Comparison of ENCODE assay signal across 7 mouse cellular contexts in genomic region chr12:111908997-111909550, GRCm38 (mm10). TPM values are rescaled to one million over a fixed set of nuclear protein-coding genes. Genes with fewer than 3 reads are reported as not detected.
DNase-seq lines count a peak whose midpoint lies in the region; ATAC-seq lines count a peak whose summit lies in the region.

No protein-coding gene starts in this region.

- WGBS in kidney, embryonic 15.5 days = 54% methylated on average over 11 of the region's 11 CpGs
- WGBS in forebrain, embryonic 12.5 days = 73% methylated on average over 11 of the region's 11 CpGs
- WGBS in intestine, embryonic 15.5 days = 56% methylated on average over 11 of the region's 11 CpGs
- WGBS in neural tube, embryonic 12.5 days = 66% methylated on average over 11 of the region's 11 CpGs

- no peaks in the 10 kb centered on the region for H3K9me3 ChIP-seq in kidney, embryonic 15.5 days (replicated peaks)
- no peaks in the 10 kb centered on the region for H3K9me3 ChIP-seq in forebrain, embryonic 12.5 days
- no peaks in the 10 kb centered on the region for H3K9me3 ChIP-seq in intestine, embryonic 15.5 days
- H3K9me3 ChIP-seq in neural tube, embryonic 12.5 days = no peaks in the 10 kb centered on the region

- H3K4me1 ChIP-seq in kidney, embryonic 15.5 days = peaks cover 29% of the 10 kb centered on the region
- H3K4me1 ChIP-seq in forebrain, embryonic 12.5 days = peaks cover 9% of the 10 kb centered on the region; the same call in 1 of the 2 replicates
- H3K4me1 ChIP-seq in intestine, embryonic 15.5 days (replicated peaks) = peaks cover 17% of the 10 kb centered on the region
- peaks cover 12% of the 10 kb centered on the region for H3K4me1 ChIP-seq in neural tube, embryonic 12.5 days

- ATAC-seq in kidney, embryonic 15.5 days (replicated peaks; ENCODE audit: low FRiP score) = no peak
- ATAC-seq in forebrain, embryonic 12.5 days (ENCODE audit: low FRiP score) = no peak
- ATAC-seq in intestine, embryonic 15.5 days = no peak
- ATAC-seq in neural tube, embryonic 12.5 days (ENCODE audit: low FRiP score, low read depth) = no peak

- 0 out of 2 replicates have a peak, but pooled peaks cover 3% of the 10 kb centered on the region for H3K27me3 ChIP-seq in kidney, embryonic 15.5 days
- H3K27me3 ChIP-seq in forebrain, embryonic 12.5 days = peaks cover 46% of the 10 kb centered on the region
- no peaks in the 10 kb centered on the region for H3K27me3 ChIP-seq in intestine, embryonic 15.5 days (replicated peaks)
- H3K27me3 ChIP-seq in neural tube, embryonic 12.5 days (replicated peaks) = peaks cover 36% of the 10 kb centered on the region

- peak overlapping the region; percentile 83 for H3K9ac ChIP-seq in kidney, embryonic 15.5 days
- no peak overlapping the region for H3K9ac ChIP-seq in forebrain, embryonic 12.5 days
- H3K9ac ChIP-seq in intestine, embryonic 15.5 days = peak overlapping the region; percentile 59; the same call in 1 of the 2 replicates
- H3K9ac ChIP-seq in neural tube, embryonic 12.5 days = no peak overlapping the region

- H3K36me3 ChIP-seq in kidney, embryonic 15.5 days = no peaks in the 10 kb centered on the region
- no peaks in the 10 kb centered on the region for H3K36me3 ChIP-seq in forebrain, embryonic 12.5 days (replicated peaks)
- H3K36me3 ChIP-seq in intestine, embryonic 15.5 days = no peaks in the 10 kb centered on the region
- no peaks in the 10 kb centered on the region for H3K36me3 ChIP-seq in neural tube, embryonic 12.5 days

- DNase-seq in kidney, postnatal 25 days = no peak
- no peak for DNase-seq in right cerebral cortex, adult 18-20 months
- DNase-seq in adrenal gland, adult 2 months = no peak

- peak overlapping the region; percentile 88 for H3K4me3 ChIP-seq in kidney, embryonic 15.5 days (replicated peaks)
- no peak overlapping the region for H3K4me3 ChIP-seq in forebrain, embryonic 12.5 days (replicated peaks)
- peak overlapping the region; percentile 92; the same call in 1 of the 2 replicates for H3K4me3 ChIP-seq in intestine, embryonic 15.5 days (replicated peaks)
- H3K4me3 ChIP-seq in neural tube, embryonic 12.5 days = no peak overlapping the region

- peak overlapping the region; percentile 94 for H3K4me2 ChIP-seq in kidney, embryonic 15.5 days
- H3K4me2 ChIP-seq in forebrain, embryonic 12.5 days = 0 out of 2 replicates have a peak overlapping the region, but pooled peaks have one; percentile 98
- peak overlapping the region; percentile 84 for H3K4me2 ChIP-seq in intestine, embryonic 15.5 days (replicated peaks)
- H3K4me2 ChIP-seq in neural tube, embryonic 12.5 days (replicated peaks) = peak overlapping the region; percentile 92

- peak overlapping the region; percentile 13; the same call in 1 of the 2 replicates for H3K27ac ChIP-seq in kidney, embryonic 15.5 days
- no peak overlapping the region for H3K27ac ChIP-seq in forebrain, embryonic 12.5 days
- H3K27ac ChIP-seq in intestine, embryonic 15.5 days = peak overlapping the region; percentile 93
- H3K27ac ChIP-seq in neural tube, embryonic 12.5 days = no peak overlapping the region

RNA-seq across cellular contexts. Expression of gene Ppp1r13b, which starts 1.2 kb away (rescaled TPM):
- polyA plus RNA-seq in kidney, embryonic 15.5 days (2015; fragmentation: Nextera tagmentation; extraction: Ambion mirVana) = 14.5 and 18.5 TPM in 2 replicates
- polyA plus RNA-seq in forebrain, embryonic 12.5 days (2016; fragmentation: Nextera tagmentation; extraction: Ambion mirVana) = 9.5 and 9.9 TPM in 2 replicates
- polyA plus RNA-seq in intestine, embryonic 15.5 days (2015; fragmentation: Nextera tagmentation; extraction: Ambion mirVana) = 19.8 and 21.7 TPM in 2 replicates
- 17.7 and 18.3 TPM in 2 replicates for polyA plus RNA-seq in neural tube, embryonic 12.5 days (2016; fragmentation: Nextera tagmentation; extraction: Ambion mirVana)
- total RNA-seq in adrenal gland, adult 2 months (2021) = 10 to 100 TPM; 13.8 to 15.9 TPM
- 5.9 and 6.6 TPM in 2 replicates for polyA plus RNA-seq in adrenal gland, adult 2 months (2012; rRNA removed)

RNA-seq across cellular contexts. Expression of gene Atp5mpl, which starts 57.7 kb away (rescaled TPM):
- polyA plus RNA-seq in kidney, embryonic 15.5 days (2015; fragmentation: Nextera tagmentation; extraction: Ambion mirVana) = 785 and 879 TPM in 2 replicates
- polyA plus RNA-seq in forebrain, embryonic 12.5 days (2016; fragmentation: Nextera tagmentation; extraction: Ambion mirVana) = 590 and 598 TPM in 2 replicates
- polyA plus RNA-seq in intestine, embryonic 15.5 days (2015; fragmentation: Nextera tagmentation; extraction: Ambion mirVana) = 924 and 941 TPM in 2 replicates
- polyA plus RNA-seq in neural tube, embryonic 12.5 days (2016; fragmentation: Nextera tagmentation; extraction: Ambion mirVana) = 637 and 665 TPM in 2 replicates
- 100 to 1,000 TPM; 274 to 451 TPM for total RNA-seq in adrenal gland, adult 2 months (2021)
- polyA plus RNA-seq in adrenal gland, adult 2 months (2012; rRNA removed) = 3.2 and 6.1 TPM in 2 replicates

Comparison
In these comparisons a context has a peak if more than half of its experiments do, and no peak if none do; other contexts are left out.
1. H3K27ac ChIP-seq: peak in kidney, embryonic 15.5 days (single experiment) and intestine, embryonic 15.5 days (single experiment); none in forebrain, embryonic 12.5 days (single experiment) and neural tube, embryonic 12.5 days (single experiment).
2. H3K4me3 ChIP-seq: peak in kidney, embryonic 15.5 days (single experiment) and intestine, embryonic 15.5 days (single experiment); none in forebrain, embryonic 12.5 days (single experiment) and neural tube, embryonic 12.5 days (single experiment).
3. H3K9ac ChIP-seq: peak in kidney, embryonic 15.5 days (single experiment) and intestine, embryonic 15.5 days (single experiment); none in forebrain, embryonic 12.5 days (single experiment) and neural tube, embryonic 12.5 days (single experiment).
4. RNA of gene Atp5mpl, which starts 57.7 kb away (polyA plus RNA-seq): 924 to 941 TPM in intestine, embryonic 15.5 days, 785 to 879 TPM in kidney, embryonic 15.5 days, 637 to 665 TPM in neural tube, embryonic 12.5 days and 590 to 598 TPM in forebrain, embryonic 12.5 days; 3.2 to 6.1 TPM in adrenal gland, adult 2 months; every median in the first group is over 10 times any median in the second.
5. Peak in every context shown above with its lines, with median percentiles within 50 percentile points of each other: H3K4me2 ChIP-seq.